Comparison of ENCODE assay signal across 15 mouse cellular contexts in genomic region chr2:168780024-168780423, GRCm38 (mm10). TPM values are rescaled to one million over a fixed set of nuclear protein-coding genes. Genes with fewer than 3 reads are reported as not detected.
A peak's percentile ranks its signal among the peaks of the same experiment; 100 is the strongest.
DNase-seq lines count a peak whose midpoint lies in the region; ATAC-seq and TF ChIP-seq lines count a peak whose summit lies in the region.
"Had no signal": no experiment of that assay in that cellular context is flagged by ENCODE, and none has a peak within 500 bp of the region (broad histone marks: within the 10 kb centered on the region; RNA-seq: fewer than 3 reads in every experiment).

No protein-coding gene starts in this region.

- no peaks in the 10 kb centered on the region for H3K9me3 ChIP-seq in neural tube, embryonic 15.5 days (replicated peaks)
- no peaks in the 10 kb centered on the region for H3K9me3 ChIP-seq in hindbrain, postnatal 0 days (ENCODE audit: low read length)
- H3K9me3 ChIP-seq: embryonic facial prominence, embryonic 12.5 days; limb, embryonic 12.5 days had no signal

- no peak for ATAC-seq in neural tube, embryonic 15.5 days (ENCODE audit: low FRiP score)
- 0 out of 2 replicates have a peak, but pooled peaks have one; percentile 29 for ATAC-seq in hindbrain, postnatal 0 days
- ATAC-seq: forebrain, embryonic 14.5 days had no signal

- no peaks in the 10 kb centered on the region for H3K27me3 ChIP-seq in neural tube, embryonic 15.5 days (replicated peaks)
- no peaks in the 10 kb centered on the region for H3K27me3 ChIP-seq in hindbrain, postnatal 0 days (ENCODE audit: insufficient read depth, low read length)
- H3K27me3 ChIP-seq: embryonic facial prominence, embryonic 12.5 days; limb, embryonic 12.5 days had no signal

- intact Hi-C loops in gastrocnemius, postnatal 36 days (cut with DNase I): no loop called here
- intact Hi-C loops in heart, postnatal 36 days (cut with DNase I): no loop called here

- DNase-seq in gastrocnemius, postnatal 10 days: peak; percentile 10
- no peak for DNase-seq in gastrocnemius, postnatal 36 days
- peak; percentile 50 for DNase-seq in neural tube, embryonic 10.5 days (ENCODE audit: extremely low spot score, low spot score)
- no peak for DNase-seq in hindbrain, postnatal 0 days (ENCODE audit: low spot score)
- DNase-seq in yolk sac, embryonic 10.5 days (ENCODE audit: low spot score): peak; percentile 77
- DNase-seq in heart, postnatal 36 days: no peak
- no peak for DNase-seq in adrenal gland, adult 2 months
- DNase-seq: cerebellum, adult 11-12 months; heart, adult 18-20 months; kidney, adult 9 months had no signal

- WGBS in neural tube, embryonic 15.5 days: 5% methylated on average over 9 of the region's 9 CpGs
- WGBS in hindbrain, postnatal 0 days: 16% methylated on average over 9 of the region's 9 CpGs

- H3K4me1 ChIP-seq in neural tube, embryonic 15.5 days: peaks cover 11% of the 10 kb centered on the region
- no peaks in the 10 kb centered on the region for H3K4me1 ChIP-seq in hindbrain, postnatal 0 days (ENCODE audit: insufficient read depth, low read length)

- H3K9ac ChIP-seq in neural tube, embryonic 15.5 days (replicated peaks): no peak overlapping the region
- no peak overlapping the region for H3K9ac ChIP-seq in hindbrain, postnatal 0 days (replicated peaks; ENCODE audit: low read length)
- H3K9ac ChIP-seq: limb, embryonic 12.5 days had no signal

- no peaks in the 10 kb centered on the region for H3K36me3 ChIP-seq in neural tube, embryonic 15.5 days
- no peaks in the 10 kb centered on the region for H3K36me3 ChIP-seq in hindbrain, postnatal 0 days (ENCODE audit: insufficient read depth, low read length)
- H3K36me3 ChIP-seq: embryonic facial prominence, embryonic 12.5 days; limb, embryonic 12.5 days had no signal

- H3K4me3 ChIP-seq in neural tube, embryonic 15.5 days (replicated peaks): no peak overlapping the region
- no peak overlapping the region for H3K4me3 ChIP-seq in hindbrain, postnatal 0 days (ENCODE audit: low read length)
- H3K4me3 ChIP-seq: embryonic facial prominence, embryonic 12.5 days; limb, embryonic 12.5 days had no signal

- TF ChIP-seq CTCF in hindbrain, postnatal 0 days (IDR thresholded peaks at IDR 0.05; ENCODE audit: low read depth): no peak

- H3K4me2 ChIP-seq in neural tube, embryonic 15.5 days: no peak overlapping the region
- no peak overlapping the region for H3K4me2 ChIP-seq in hindbrain, postnatal 0 days (ENCODE audit: low read depth, low read length)
- H3K4me2 ChIP-seq: embryonic facial prominence, embryonic 12.5 days; limb, embryonic 12.5 days had no signal

- H3K27ac ChIP-seq in neural tube, embryonic 15.5 days (replicated peaks): no peak overlapping the region
- H3K27ac ChIP-seq in hindbrain, postnatal 0 days: no peak overlapping the region
- H3K27ac ChIP-seq: embryonic facial prominence, embryonic 12.5 days had no signal

RNA-seq across cellular contexts. Expression of gene Sall4, which starts 12.3 kb away (rescaled TPM):
- under 1 TPM; 0.33 to 0.70 TPM for total RNA-seq in gastrocnemius, postnatal 10 days (2021)
- total RNA-seq in gastrocnemius, postnatal 36 days (2021): 1 to 10 TPM; 1.7 to 2.1 TPM
- polyA plus RNA-seq in neural tube, embryonic 15.5 days (2015; fragmentation: Nextera tagmentation; extraction: Ambion mirVana): 0.49 and 0.72 TPM in 2 replicates
- total RNA-seq in hindbrain, postnatal 0 days (2014; rRNA removed): 0.31 and 0.32 TPM in 2 replicates
- 0.10 and 0.16 TPM in 2 replicates for polyA plus RNA-seq in hindbrain, postnatal 0 days (2015; fragmentation: Nextera tagmentation; extraction: Ambion mirVana)
- total RNA-seq in heart, postnatal 36 days (2021): 1 to 10 TPM; 2.4 to 3.4 TPM
- total RNA-seq in adrenal gland, adult 2 months (2021): not detected
- polyA plus RNA-seq in adrenal gland, adult 2 months (2012; rRNA removed): 0.03 TPM in 1 of 2 replicates, not detected in the other
- polyA plus RNA-seq: C2C12 had no signal

RNA-seq across cellular contexts. Expression of gene Atp9a, which starts 37.8 kb away (rescaled TPM):
- total RNA-seq in gastrocnemius, postnatal 10 days (2021): 10 to 100 TPM; 24.2 to 30.9 TPM
- 10 to 100 TPM; 12.7 to 14.7 TPM for total RNA-seq in gastrocnemius, postnatal 36 days (2021)
- 81.2 and 143 TPM in 2 replicates for polyA plus RNA-seq in neural tube, embryonic 15.5 days (2015; fragmentation: Nextera tagmentation; extraction: Ambion mirVana)
- 577 and 607 TPM in 2 replicates for total RNA-seq in hindbrain, postnatal 0 days (2014; rRNA removed)
- 127 and 130 TPM in 2 replicates for polyA plus RNA-seq in hindbrain, postnatal 0 days (2015; fragmentation: Nextera tagmentation; extraction: Ambion mirVana)
- 10 to 100 TPM; 46.1 to 54.3 TPM for total RNA-seq in heart, postnatal 36 days (2021)
- total RNA-seq in adrenal gland, adult 2 months (2021): 100 to 1,000 TPM in 1 of 2 experiments, 10 to 100 TPM in 1; 57.0 to 104 TPM
- 58.9 and 60.5 TPM in 2 replicates for polyA plus RNA-seq in adrenal gland, adult 2 months (2012; rRNA removed)

Comparison
In these comparisons a context has a peak if more than half of its experiments do, and no peak if none do; other contexts are left out.
1. DNase-seq: peak in gastrocnemius, postnatal 10 days (single experiment), neural tube, embryonic 10.5 days (single experiment) and yolk sac, embryonic 10.5 days (single experiment); none in gastrocnemius, postnatal 36 days (0 of 2), hindbrain, postnatal 0 days (single experiment), heart, postnatal 36 days (0 of 2) and adrenal gland, adult 2 months (single experiment).